Mouse (Mus musculus) neural tube, embryonic 14.5 days (tissue): ENCODE results near the gene Wnt3. TPM values are rescaled to one million over a fixed set of nuclear protein-coding genes. Genes with fewer than 3 reads are reported as not detected.
A peak's percentile ranks its signal among the peaks of the same experiment; 100 is the strongest.
"Not testable (repeated sequence)": the region's sequence is repeated elsewhere in the genome, so short reads cannot be mapped to it uniquely, and the experiment has no call there.

Experiments used
- ATAC-seq: fragments of 200-750 bp; cut with Nextera tagmentation; 2 replicates; pipeline ENCODE4 v1.8.0; 2017; ENCODE audit warnings: low read depth, mild to moderate bottlenecking, moderate TSS enrichment, moderate library complexity
- H3K27ac ChIP-seq: fragments of 300-500 bp; sonication (generic); 2 replicates; pipeline ENCODE4 v1.5.1; 2014; ENCODE audit warnings: low read depth, mild to moderate bottlenecking, control low read depth, low read length, moderate library complexity, mixed read lengths
- H3K27me3 ChIP-seq: fragments of 300-500 bp; sonication (generic); 2 replicates; pipeline ENCODE4 v1.6.1; 2014; ENCODE audit warnings: low read length; ENCODE audit not compliant: control insufficient read depth, insufficient read depth
- H3K36me3 ChIP-seq: fragments of 300-500 bp; sonication (generic); 2 replicates; pipeline ENCODE4 v1.6.1; 2014; ENCODE audit warnings: low read length, mixed read lengths; ENCODE audit not compliant: control insufficient read depth, insufficient read depth
- H3K4me1 ChIP-seq: fragments of 300-500 bp; sonication (generic); 2 replicates; pipeline ENCODE4 v1.6.1; 2014; ENCODE audit warnings: low read length; ENCODE audit not compliant: control insufficient read depth, insufficient read depth
- H3K4me2 ChIP-seq: fragments of 300-500 bp; sonication (generic); 2 replicates; pipeline ENCODE4 v1.6.1; 2014; ENCODE audit warnings: mild to moderate bottlenecking, low read depth, low read length, control low read depth
- H3K4me3 ChIP-seq: fragments of 300-500 bp; sonication (generic); 2 replicates; pipeline ENCODE4 v1.5.1; 2014; ENCODE audit warnings: low read depth, low read length, control low read depth, mixed read lengths
- H3K9ac ChIP-seq: fragments of 300-500 bp; sonication (generic); replicated peaks from 2 replicates; pipeline ENCODE4 v1.6.1; 2014; ENCODE audit warnings: low read depth, mild to moderate bottlenecking, control low read depth, low read length, mixed read lengths
- H3K9me3 ChIP-seq: fragments of 300-500 bp; sonication (generic); 2 replicates; pipeline ENCODE4 v1.6.1; 2016; ENCODE audit warnings: low read length; ENCODE audit not compliant: control insufficient read depth
- WGBS: fragments of 180-500 bp; shearing (Covaris S2); extraction: QIAGEN DNeasy Blood & Tissue Kit; methylation state at CpG from one replicate; pipeline ENCODE4 v1.1.7; 2014; 5-methylcytosine and 5-hydroxymethylcytosine counted together
- polyA plus RNA-seq: library from polyadenylated mRNA; unstranded; fragments of >200 nt; fragmentation: Nextera tagmentation; extraction: Ambion mirVana; gene quantifications from 2 replicates; pipeline ENCODE4 v1.2.1, GENCODE M21; 2014

Wnt3 gene
- polyA plus RNA-seq, 1 experiment from 2014 or later: 11.2 TPM

GRCm38 (mm10) chr11:103735046-103735781 lies 38.7 kb upstream of the Wnt3 start:
- Histone ChIP-seq H3K4me1 (no peaks in the 10 kb centered on the region), H3K4me2 (no peak overlapping the region), H3K9me3 (no peaks in the 10 kb centered on the region), H3K27ac (no peak overlapping the region), H3K36me3 (no peaks in the 10 kb centered on the region), H3K27me3 (no peaks in the 10 kb centered on the region), H3K4me3 (no peak overlapping the region), H3K9ac (no peak overlapping the region)
- ATAC-seq: no peak
- WGBS: 72% methylated on average over 19 of the region's 19 CpGs

DNA sequence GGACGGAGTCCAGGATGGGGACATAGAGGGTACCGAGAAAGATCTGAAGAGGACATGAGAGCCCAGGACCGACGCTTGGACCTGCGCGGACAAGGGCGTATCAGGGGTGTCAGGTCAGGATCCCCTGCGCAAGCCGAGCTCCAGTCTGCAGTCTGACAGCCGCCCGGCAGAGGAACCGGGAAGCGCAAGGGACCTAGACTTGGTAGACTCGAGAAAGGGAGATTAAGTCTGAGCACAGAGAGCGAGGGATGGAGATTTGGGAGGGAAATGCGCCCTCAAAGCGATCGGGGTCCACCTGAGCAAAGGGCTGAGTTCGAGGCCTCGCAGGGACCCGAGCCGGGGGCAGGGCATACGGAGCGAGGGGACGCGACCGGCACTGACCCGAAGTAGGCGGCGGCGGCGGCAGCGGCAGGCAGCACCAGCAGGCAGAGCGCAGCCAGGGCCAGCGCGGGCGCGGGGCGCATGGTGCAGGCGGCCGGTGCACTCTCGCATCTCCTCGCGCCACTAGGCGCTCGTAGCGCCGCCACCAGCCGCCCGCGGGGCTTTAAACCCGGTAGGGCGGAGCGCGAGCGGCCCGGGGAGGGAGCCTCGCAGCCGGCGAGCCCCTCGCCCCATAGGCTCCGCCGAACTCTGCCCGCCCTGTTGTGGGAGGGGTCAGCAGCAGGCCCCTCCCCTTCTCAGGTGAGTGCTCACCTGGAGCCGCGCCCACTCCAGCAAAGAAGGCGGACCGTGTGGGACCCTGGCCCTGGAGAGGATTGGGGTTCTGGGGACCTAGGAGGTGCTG lies 24.5 kb upstream of the Wnt3 start, which contains the start of gene Wnt9b:
Wnt9b (minus strand) TSS at position 516 of the 784 bp plus-strand sequence.
- no peaks in the 10 kb centered on the region for H3K36me3 ChIP-seq
- WGBS: under 1% methylated on average over 55 of the region's 68 CpGs
- H3K27ac ChIP-seq: no peak within 1 kb of the TSS
- peak within 1 kb of the TSS; percentile 65 for H3K4me2 ChIP-seq
- peak; percentile 41; the same call in 1 of the 2 replicates for ATAC-seq
- H3K27me3 ChIP-seq: peaks cover 37% of the 10 kb centered on the region
- peak within 1 kb of the TSS; percentile 43 for H3K9ac ChIP-seq
- no peaks in the 10 kb centered on the region for H3K9me3 ChIP-seq
- H3K4me1 ChIP-seq: peaks cover 6% of the 10 kb centered on the region
- H3K4me3 ChIP-seq: peak within 1 kb of the TSS; percentile 37

GRCm38 (mm10) chr11:103750612-103751011 lies 23.3 kb upstream of the Wnt3 start:
- no peak for ATAC-seq
- H3K36me3 ChIP-seq: no peaks in the 10 kb centered on the region
- H3K9me3 ChIP-seq: no peaks in the 10 kb centered on the region
- no peak overlapping the region for H3K27ac ChIP-seq
- H3K9ac ChIP-seq: no peak overlapping the region
- 56% methylated on average over 3 of the region's 3 CpGs for WGBS
- peaks cover 6% of the 10 kb centered on the region for H3K4me1 ChIP-seq
- no peak overlapping the region for H3K4me3 ChIP-seq
- no peak overlapping the region for H3K4me2 ChIP-seq
- H3K27me3 ChIP-seq: peaks cover 37% of the 10 kb centered on the region

GRCm38 (mm10) chr11:103758054-103758453 lies 15.9 kb upstream of the Wnt3 start:
- WGBS: 50% methylated on average over 11 of the region's 11 CpGs

DNA sequence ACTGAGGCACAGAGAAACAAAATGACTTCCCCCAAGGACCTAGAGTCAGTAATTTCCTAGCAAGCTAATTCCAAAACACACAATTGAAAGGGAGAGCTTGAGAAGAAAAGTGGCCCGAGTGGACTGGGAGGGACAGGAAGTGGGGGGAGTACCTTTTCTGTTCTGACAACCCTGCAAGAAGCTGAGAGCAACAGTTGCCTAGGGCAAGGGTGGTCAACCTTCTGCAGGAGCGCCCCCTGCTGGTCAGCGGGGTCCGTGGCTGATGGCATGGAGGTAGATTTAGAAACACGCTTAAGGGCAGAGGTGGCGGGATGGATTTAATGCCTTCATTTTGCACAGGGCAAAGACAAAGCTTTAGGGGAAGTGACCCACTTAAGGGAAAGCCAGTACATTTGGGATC lies 15.2 kb upstream of the Wnt3 start:
- ATAC-seq: no peak
- Histone ChIP-seq H3K27me3 (no peaks in the 10 kb centered on the region), H3K9me3 (no peaks in the 10 kb centered on the region), H3K27ac (no peak overlapping the region), H3K4me2 (no peak overlapping the region), H3K36me3 (no peaks in the 10 kb centered on the region), H3K4me3 (no peak overlapping the region), H3K4me1 (no peaks in the 10 kb centered on the region), H3K9ac (no peak overlapping the region)
- WGBS: 14% methylated on average over 6 of the region's 6 CpGs

More at GRCm38 (mm10) chr11:103758054-103758453, 15.9 kb upstream of the Wnt3 start:
- H3K27me3 ChIP-seq: no peaks in the 10 kb centered on the region
- ATAC-seq: no peak
- H3K9me3 ChIP-seq: no peaks in the 10 kb centered on the region
- no peak overlapping the region for H3K4me3 ChIP-seq
- H3K36me3 ChIP-seq: no peaks in the 10 kb centered on the region
- H3K4me1 ChIP-seq: no peaks in the 10 kb centered on the region
- H3K4me2 ChIP-seq: no peak overlapping the region
- H3K27ac ChIP-seq: no peak overlapping the region
- H3K9ac ChIP-seq: no peak overlapping the region

DNA sequence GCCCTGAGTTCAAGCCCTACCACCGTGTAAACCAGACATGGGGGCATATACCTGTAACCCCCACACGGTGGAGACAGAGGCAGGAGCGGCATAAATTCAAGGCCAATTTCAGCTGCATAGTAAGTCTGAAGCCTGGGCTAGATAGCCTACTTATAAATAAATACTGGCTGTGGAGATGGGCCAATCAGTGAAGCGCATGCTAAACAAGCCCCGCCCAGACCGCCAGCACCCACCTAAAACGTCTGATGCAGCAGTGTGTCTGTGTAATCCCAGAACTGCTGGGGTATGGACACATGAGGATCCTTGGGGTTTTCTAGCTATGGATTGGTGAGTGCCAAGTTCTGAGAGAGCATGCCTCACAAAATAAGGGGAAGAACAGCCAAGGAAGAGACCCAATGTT lies 13.8 kb upstream of the Wnt3 start:
- ATAC-seq: no peak
- H3K4me3 ChIP-seq: no peak overlapping the region
- no peaks in the 10 kb centered on the region for H3K9me3 ChIP-seq
- H3K9ac ChIP-seq: no peak overlapping the region
- H3K4me1 ChIP-seq: 0 out of 2 replicates have a peak, but pooled peaks cover 4% of the 10 kb centered on the region
- H3K27ac ChIP-seq: no peak overlapping the region
- no peaks in the 10 kb centered on the region for H3K36me3 ChIP-seq
- whole genome bisulfite sequencing: 62% methylated on average over 7 of the region's 7 CpGs
- no peak overlapping the region for H3K4me2 ChIP-seq
- H3K27me3 ChIP-seq: no peaks in the 10 kb centered on the region

GRCm38 (mm10) chr11:103760891-103761290 lies 13.1 kb upstream of the Wnt3 start:
- not testable (repeated sequence) for H3K4me1 ChIP-seq, H3K9ac ChIP-seq, H3K27ac ChIP-seq, H3K27me3 ChIP-seq, H3K9me3 ChIP-seq, H3K4me3 ChIP-seq, H3K36me3 ChIP-seq, ATAC-seq, H3K4me2 ChIP-seq
- WGBS: 81% methylated on average over 5 of the region's 5 CpGs

- Histone ChIP-seq H3K9me3 (no peaks in the 10 kb centered on the region), H3K9ac (no peak overlapping the region), H3K27me3 (no peaks in the 10 kb centered on the region), H3K4me1 (peaks cover 5% of the 10 kb centered on the region; the same call in 1 of the 2 replicates), H3K4me2 (no peak overlapping the region), H3K27ac (no peak overlapping the region), H3K4me3 (no peak overlapping the region), H3K36me3 (no peaks in the 10 kb centered on the region)
- WGBS: 20% methylated on average over 10 of the region's 10 CpGs
- ATAC-seq: no peak
Observed at GRCm38 (mm10) chr11:103763410-103764163, 10.4 kb upstream of the Wnt3 start.
